Mouse (Mus musculus) heart, embryonic 14.5 days (tissue): ENCODE data around the gene Ldlrad3. TPM values are rescaled to one million over a fixed set of nuclear protein-coding genes. Genes with fewer than 3 reads are reported as not detected.
A peak's percentile ranks its signal among the peaks of the same experiment; 100 is the strongest.

Experiments
- ATAC-seq: fragments of 200-750 bp; cut with Nextera tagmentation; 2 replicates; pipeline ENCODE4 v1.8.0; 2017; ENCODE audit warnings: low read depth, moderate TSS enrichment; ENCODE audit not compliant: insufficient number of reproducible peaks, insufficient read depth, low FRiP score
- H3K27ac ChIP-seq, 2 experiments: fragments of 200-500 bp in 1 of 2; fragments of 300-500 bp in 1 of 2; sonication (generic) in 1 of 2; replicated peaks in 1 of 2; 2 replicates each; pipeline ENCODE4 v1.5.1; 2012 to 2014; ENCODE audit warnings: low read depth in 2 of 2, low read length in 2 of 2, control low read depth in 1 of 2, mild to moderate bottlenecking in 1 of 2, mixed read lengths in 1 of 2; ENCODE audit not compliant: control insufficient read depth in 1 of 2, insufficient read depth in 1 of 2
- H3K27me3 ChIP-seq: fragments of 300-500 bp; sonication (generic); 2 replicates; pipeline ENCODE4 v1.6.1; 2014; ENCODE audit warnings: mild to moderate bottlenecking, low read length, control low read depth; ENCODE audit not compliant: control insufficient read depth, insufficient read depth
- H3K36me3 ChIP-seq: fragments of 300-500 bp; sonication (generic); 2 replicates; pipeline ENCODE4 v1.6.1; 2014; ENCODE audit warnings: mild to moderate bottlenecking, control low read depth, low read length, mixed read lengths; ENCODE audit not compliant: control insufficient read depth, insufficient read depth
- H3K4me1 ChIP-seq, 2 experiments: fragments of 200-500 bp in 1 of 2; fragments of 300-500 bp in 1 of 2; sonication (generic) in 1 of 2; 2 replicates each; pipeline ENCODE4 v1.6.1; 2012 to 2014; ENCODE audit warnings: low read length in 2 of 2, control low read depth in 1 of 2, mixed read lengths in 1 of 2; ENCODE audit not compliant: control insufficient read depth in 2 of 2, insufficient read depth in 2 of 2
- H3K4me2 ChIP-seq: fragments of 300-500 bp; sonication (generic); 2 replicates; pipeline ENCODE4 v1.6.1; 2014; ENCODE audit warnings: mild to moderate bottlenecking, low read length
- H3K4me3 ChIP-seq, 2 experiments: fragments of 200-500 bp in 1 of 2; fragments of 300-500 bp in 1 of 2; sonication (generic) in 1 of 2; 2 replicates each; pipeline ENCODE4 v1.5.1; 2012 to 2014; ENCODE audit warnings: low read length in 2 of 2, mild to moderate bottlenecking in 2 of 2, control low read depth in 1 of 2, low read depth in 1 of 2, moderate library complexity in 1 of 2; ENCODE audit not compliant: control insufficient read depth in 1 of 2, insufficient read depth in 1 of 2
- H3K9ac ChIP-seq: fragments of 300-500 bp; sonication (generic); 2 replicates; pipeline ENCODE4 v1.6.1; 2014; ENCODE audit warnings: mild to moderate bottlenecking, low read length
- H3K9me3 ChIP-seq: fragments of 300-500 bp; sonication (generic); 2 replicates; pipeline ENCODE4 v1.6.1; 2016; ENCODE audit warnings: low read length, control low read depth; ENCODE audit not compliant: control insufficient read depth
- WGBS: fragments of 180-500 bp; shearing (Covaris S2); extraction: QIAGEN DNeasy Blood & Tissue Kit; methylation state at CpG from one replicate; pipeline ENCODE4 v1.1.7; 2014; 5-methylcytosine and 5-hydroxymethylcytosine counted together
- polyA plus RNA-seq: library from polyadenylated mRNA; unstranded; fragments of >200 nt; fragmentation: Nextera tagmentation; extraction: Ambion mirVana; gene quantifications from 2 replicates; pipeline ENCODE4 v1.2.1, GENCODE M21; 2014

Ldlrad3 gene
- polyA plus RNA-seq = 13.3 and 13.7 TPM in 2 replicates

GRCm38 (mm10) chr2:102185951-102186561 is at the start of gene Ldlrad3:
Gene Ldlrad3, minus strand, starts transcription at chr2:102186385.
- Histone ChIP-seq H3K9me3 (no peaks in the 10 kb centered on the region), H3K9ac (peak within 1 kb of the TSS; percentile 85), H3K27me3 (no peaks in the 10 kb centered on the region), H3K36me3 (no peaks in the 10 kb centered on the region), H3K4me2 (peak within 1 kb of the TSS; percentile 95), H3K27ac (peak within 1 kb of the TSS; percentile 43 to 80; a peak in 3 of 4 replicates), H3K4me1 (peaks cover 5 to 7% of the 10 kb centered on the region in 2 experiments; a peak in 3 of 4 replicates), H3K4me3 (peak within 1 kb of the TSS; percentile 62 to 82)
- WGBS = under 1% methylated on average over 70 of the region's 77 CpGs
- ATAC-seq = peak; percentile 97

- no peak overlapping the region for H3K27ac ChIP-seq
- ATAC-seq = no peak
- 55% methylated on average over 5 of the region's 5 CpGs for WGBS
- H3K4me2 ChIP-seq = no peak overlapping the region
- H3K9me3 ChIP-seq = 0 out of 2 replicates have a peak, but pooled peaks cover 2% of the 10 kb centered on the region
- H3K27me3 ChIP-seq = no peaks in the 10 kb centered on the region
- no peak overlapping the region for H3K4me3 ChIP-seq
- no peaks in the 10 kb centered on the region for H3K36me3 ChIP-seq
- peaks cover 0 to 2% of the 10 kb centered on the region in 2 experiments; a peak in 1 of 4 replicates for H3K4me1 ChIP-seq
- H3K9ac ChIP-seq = no peak overlapping the region
These were observed 45.3 kb upstream of the Ldlrad3 start for GRCm38 (mm10) chr2:102231470-102231869.

- H3K9me3 ChIP-seq = 0 out of 2 replicates have a peak, but pooled peaks cover 2% of the 10 kb centered on the region
- no peak overlapping the region for H3K9ac ChIP-seq
- 98% methylated on average over 2 of the region's 2 CpGs for WGBS
- no peak for ATAC-seq
- peaks cover 0 to 2% of the 10 kb centered on the region in 2 experiments; a peak in 1 of 4 replicates for H3K4me1 ChIP-seq
- H3K27me3 ChIP-seq = no peaks in the 10 kb centered on the region
- no peak overlapping the region for H3K27ac ChIP-seq
- H3K36me3 ChIP-seq = no peaks in the 10 kb centered on the region
- H3K4me2 ChIP-seq = no peak overlapping the region
- H3K4me3 ChIP-seq = no peak overlapping the region
These were observed 42.9 kb upstream of the Ldlrad3 start for GRCm38 (mm10) chr2:102229126-102229525.

GRCm38 (mm10) chr2:102228331-102228730 is 42.1 kb upstream of the Ldlrad3 start:
- Histone ChIP-seq H3K4me1 (peaks cover 0 to 4% of the 10 kb centered on the region in 2 experiments; a peak in 2 of 4 replicates), H3K9me3 (0 out of 2 replicates have a peak, but pooled peaks cover 2% of the 10 kb centered on the region), H3K27ac (no peak overlapping the region), H3K27me3 (no peaks in the 10 kb centered on the region), H3K9ac (no peak overlapping the region), H3K4me2 (no peak overlapping the region), H3K4me3 (no peak overlapping the region), H3K36me3 (no peaks in the 10 kb centered on the region)
- no peak for ATAC-seq
- 52% methylated on average over 5 of the region's 5 CpGs for WGBS

GRCm38 (mm10) chr2:102227839-102228238 is 41.7 kb upstream of the Ldlrad3 start:
- Histone ChIP-seq H3K27me3 (no peaks in the 10 kb centered on the region), H3K4me2 (no peak overlapping the region), H3K9me3 (0 out of 2 replicates have a peak, but pooled peaks cover 2% of the 10 kb centered on the region), H3K4me3 (no peak overlapping the region), H3K27ac (no peak overlapping the region), H3K9ac (no peak overlapping the region), H3K4me1 (peaks cover 0 to 4% of the 10 kb centered on the region in 2 experiments; a peak in 2 of 4 replicates), H3K36me3 (no peaks in the 10 kb centered on the region)
- WGBS = 79% methylated on average over 8 of the region's 8 CpGs
- ATAC-seq = no peak

GRCm38 (mm10) chr2:102226274-102226673 is 40.1 kb upstream of the Ldlrad3 start:
- no peak overlapping the region for H3K4me2 ChIP-seq
- H3K4me3 ChIP-seq = no peak overlapping the region
- no peaks in the 10 kb centered on the region for H3K27me3 ChIP-seq
- no peaks in the 10 kb centered on the region for H3K36me3 ChIP-seq
- H3K9ac ChIP-seq = no peak overlapping the region
- H3K4me1 ChIP-seq = peaks cover 0 to 3% of the 10 kb centered on the region in 2 experiments; a peak in 2 of 4 replicates
- WGBS = 70% methylated on average over 15 of the region's 15 CpGs
- H3K27ac ChIP-seq = no peak overlapping the region
- 0 out of 2 replicates have a peak, but pooled peaks cover 2% of the 10 kb centered on the region for H3K9me3 ChIP-seq
- ATAC-seq = no peak

GRCm38 (mm10) chr2:102223355-102224128 is 37.4 kb upstream of the Ldlrad3 start:
- Histone ChIP-seq H3K9ac (no peak overlapping the region), H3K27ac (no peak overlapping the region), H3K4me2 (no peak overlapping the region), H3K9me3 (no peaks in the 10 kb centered on the region), H3K4me3 (no peak overlapping the region), H3K27me3 (no peaks in the 10 kb centered on the region), H3K36me3 (no peaks in the 10 kb centered on the region), H3K4me1 (peaks cover 0 to 2% of the 10 kb centered on the region in 2 experiments; a peak in 2 of 4 replicates)
- 17% methylated on average over 11 of the region's 11 CpGs for WGBS
- no peak for ATAC-seq
